Mouse (Mus musculus): ENCODE data around the gene Tmem82. TPM values are rescaled to one million over a fixed set of nuclear protein-coding genes. Genes with fewer than 3 reads are reported as not detected.
A peak's percentile ranks its signal among the peaks of the same experiment; 100 is the strongest.

The Tmem82 gene
- polyA plus RNA-seq, 1 experiment from 2014 or later = 0.74 TPM

- WGBS = 43% methylated on average over 1 of the region's 1 CpGs
- Histone ChIP-seq H3K27ac (no peak within 1 kb of the TSS), H3K4me2 (no peak within 1 kb of the TSS), H3K4me1 (0 out of 2 replicates have a peak, but pooled peaks cover 2% of the 10 kb centered on the region), H3K4me3 (no peak within 1 kb of the TSS), H3K9ac (no peak within 1 kb of the TSS), H3K27me3 (no peaks in the 10 kb centered on the region), H3K36me3 (peaks cover 38% of the 10 kb centered on the region), H3K9me3 (no peaks in the 10 kb centered on the region)
- no peak for ATAC-seq (ENCODE audit: insufficient number of reproducible peaks, insufficient read depth, low FRiP score, low TSS enrichment, low read depth)
Measured at GRCm38 (mm10) chr4:141623666-141624065, 5.2 kb upstream of the Tmem82 start, which contains the start of gene Slc25a34. Gene Slc25a34 (minus strand): TSS chr4:141623821.

GRCm38 (mm10) chr4:141623037-141623436 is 4.6 kb upstream of the Tmem82 start:
- H3K9me3 ChIP-seq = no peaks in the 10 kb centered on the region
- no peaks in the 10 kb centered on the region for H3K27me3 ChIP-seq
- peaks cover 32% of the 10 kb centered on the region for H3K36me3 ChIP-seq

GRCm38 (mm10) chr4:141622580-141622979 is 4.1 kb upstream of the Tmem82 start:
- Histone ChIP-seq H3K36me3 (peaks cover 27% of the 10 kb centered on the region), H3K9me3 (no peaks in the 10 kb centered on the region), H3K4me2 (no peak overlapping the region), H3K4me3 (no peak overlapping the region), H3K27ac (no peak overlapping the region), H3K27me3 (no peaks in the 10 kb centered on the region), H3K9ac (no peak overlapping the region), H3K4me1 (peaks cover 9% of the 10 kb centered on the region; the same call in 1 of the 2 replicates)
- WGBS = 82% methylated on average over 5 of the region's 5 CpGs
- ATAC-seq (ENCODE audit: insufficient number of reproducible peaks, insufficient read depth, low FRiP score, low TSS enrichment, low read depth) = no peak

More at GRCm38 (mm10) chr4:141623037-141623436, 4.6 kb upstream of the Tmem82 start:
- no peak overlapping the region for H3K27ac ChIP-seq
- H3K4me2 ChIP-seq = no peak overlapping the region
- H3K4me3 ChIP-seq = no peak overlapping the region
- 90% methylated on average over 11 of the region's 11 CpGs for WGBS
- no peak for ATAC-seq (ENCODE audit: insufficient number of reproducible peaks, insufficient read depth, low FRiP score, low TSS enrichment, low read depth)
- no peak overlapping the region for H3K9ac ChIP-seq
- H3K4me1 ChIP-seq = peaks cover 5% of the 10 kb centered on the region; the same call in 1 of the 2 replicates

GRCm38 (mm10) chr4:141622091-141622490 is 3.7 kb upstream of the Tmem82 start:
- Histone ChIP-seq H3K27me3 (no peaks in the 10 kb centered on the region), H3K36me3 (peaks cover 23% of the 10 kb centered on the region), H3K27ac (no peak overlapping the region), H3K9me3 (no peaks in the 10 kb centered on the region), H3K4me3 (no peak overlapping the region), H3K4me2 (no peak overlapping the region), H3K9ac (no peak overlapping the region), H3K4me1 (peaks cover 13% of the 10 kb centered on the region; the same call in 1 of the 2 replicates)
- WGBS = 80% methylated on average over 8 of the region's 8 CpGs
- no peak for ATAC-seq (ENCODE audit: insufficient number of reproducible peaks, insufficient read depth, low FRiP score, low TSS enrichment, low read depth)

- no peak overlapping the region for H3K4me2 ChIP-seq
- WGBS = 82% methylated on average over 8 of the region's 8 CpGs
- H3K4me1 ChIP-seq = peaks cover 13% of the 10 kb centered on the region; the same call in 1 of the 2 replicates
- no peak overlapping the region for H3K9ac ChIP-seq
- H3K27me3 ChIP-seq = no peaks in the 10 kb centered on the region
- H3K36me3 ChIP-seq = peaks cover 16% of the 10 kb centered on the region
- H3K27ac ChIP-seq = no peak overlapping the region
- no peak overlapping the region for H3K4me3 ChIP-seq
- no peak for ATAC-seq (ENCODE audit: insufficient number of reproducible peaks, insufficient read depth, low FRiP score, low TSS enrichment, low read depth)
- H3K9me3 ChIP-seq = no peaks in the 10 kb centered on the region
Measured at GRCm38 (mm10) chr4:141621297-141621696, 2.9 kb upstream of the Tmem82 start.

- 81% methylated on average over 9 of the region's 9 CpGs for WGBS
- Histone ChIP-seq H3K4me3 (no peak overlapping the region), H3K4me1 (peaks cover 13% of the 10 kb centered on the region; the same call in 1 of the 2 replicates), H3K27me3 (no peaks in the 10 kb centered on the region), H3K9me3 (no peaks in the 10 kb centered on the region), H3K36me3 (no peaks in the 10 kb centered on the region), H3K9ac (no peak overlapping the region), H3K27ac (no peak overlapping the region), H3K4me2 (no peak overlapping the region)
- ATAC-seq (ENCODE audit: insufficient number of reproducible peaks, insufficient read depth, low FRiP score, low TSS enrichment, low read depth) = no peak
Measured at GRCm38 (mm10) chr4:141619299-141619883, 958 bp upstream of the Tmem82 start.

GRCm38 (mm10) chr4:141617863-141618564 is 419 bp downstream of the Tmem82 start:
- WGBS = 16% methylated on average over 22 of the region's 22 CpGs
- Histone ChIP-seq H3K4me1 (peaks cover 13% of the 10 kb centered on the region; the same call in 1 of the 2 replicates), H3K9me3 (no peaks in the 10 kb centered on the region), H3K27ac (no peak overlapping the region), H3K36me3 (no peaks in the 10 kb centered on the region), H3K4me2 (peak overlapping the region; percentile 70), H3K9ac (peak overlapping the region; percentile 58), H3K27me3 (no peaks in the 10 kb centered on the region), H3K4me3 (peak overlapping the region; percentile 34)
- ATAC-seq (ENCODE audit: insufficient number of reproducible peaks, insufficient read depth, low FRiP score, low TSS enrichment, low read depth) = no peak

- Histone ChIP-seq H3K4me1 (peaks cover 13% of the 10 kb centered on the region; the same call in 1 of the 2 replicates), H3K4me2 (peak overlapping the region; percentile 70), H3K9ac (peak overlapping the region; percentile 58), H3K36me3 (no peaks in the 10 kb centered on the region), H3K27me3 (no peaks in the 10 kb centered on the region), H3K27ac (no peak overlapping the region), H3K9me3 (no peaks in the 10 kb centered on the region), H3K4me3 (peak overlapping the region; percentile 34)
- 7% methylated on average over 20 of the region's 20 CpGs for WGBS
- ATAC-seq (ENCODE audit: insufficient number of reproducible peaks, insufficient read depth, low FRiP score, low TSS enrichment, low read depth) = no peak
Measured at GRCm38 (mm10) chr4:141617299-141617698, 1.1 kb downstream of the Tmem82 start.

- no peaks in the 10 kb centered on the region for H3K36me3 ChIP-seq
- H3K9me3 ChIP-seq = no peaks in the 10 kb centered on the region
- H3K4me2 ChIP-seq = no peak overlapping the region
- H3K4me3 ChIP-seq = no peak overlapping the region
- no peaks in the 10 kb centered on the region for H3K27me3 ChIP-seq
- 72% methylated on average over 6 of the region's 6 CpGs for WGBS
- H3K9ac ChIP-seq = no peak overlapping the region
- ATAC-seq (ENCODE audit: insufficient number of reproducible peaks, insufficient read depth, low FRiP score, low TSS enrichment, low read depth) = no peak
- H3K27ac ChIP-seq = no peak overlapping the region
- peaks cover 17% of the 10 kb centered on the region; the same call in 1 of the 2 replicates for H3K4me1 ChIP-seq
Measured at GRCm38 (mm10) chr4:141616811-141617210, 1.6 kb downstream of the Tmem82 start.

GRCm38 (mm10) chr4:141614946-141615345 is 3.5 kb downstream of the Tmem82 start:
- 85% methylated on average over 14 of the region's 14 CpGs for WGBS
- no peak overlapping the region for H3K27ac ChIP-seq
- ATAC-seq (ENCODE audit: insufficient number of reproducible peaks, insufficient read depth, low FRiP score, low TSS enrichment, low read depth) = no peak

GRCm38 (mm10) chr4:141609538-141609937 is 8.9 kb downstream of the Tmem82 start:
- H3K27ac ChIP-seq = no peak overlapping the region
- H3K9ac ChIP-seq = peak overlapping the region; percentile 1; the same call in 1 of the 2 replicates
- no peak overlapping the region for H3K4me3 ChIP-seq
- H3K4me2 ChIP-seq = no peak overlapping the region
- no peaks in the 10 kb centered on the region for H3K36me3 ChIP-seq
- ATAC-seq (ENCODE audit: insufficient number of reproducible peaks, insufficient read depth, low FRiP score, low TSS enrichment, low read depth) = no peak
- WGBS = 63% methylated on average over 6 of the region's 6 CpGs
- H3K4me1 ChIP-seq = 0 out of 2 replicates have a peak, but pooled peaks cover 6% of the 10 kb centered on the region
- H3K9me3 ChIP-seq = no peaks in the 10 kb centered on the region
- H3K27me3 ChIP-seq = no peaks in the 10 kb centered on the region

More at GRCm38 (mm10) chr4:141614946-141615345, 3.5 kb downstream of the Tmem82 start:
- H3K9me3 ChIP-seq = no peaks in the 10 kb centered on the region
- no peak overlapping the region for H3K9ac ChIP-seq
- peaks cover 19% of the 10 kb centered on the region; the same call in 1 of the 2 replicates for H3K4me1 ChIP-seq
- H3K4me2 ChIP-seq = no peak overlapping the region
- no peaks in the 10 kb centered on the region for H3K27me3 ChIP-seq
- H3K36me3 ChIP-seq = no peaks in the 10 kb centered on the region
- H3K4me3 ChIP-seq = no peak overlapping the region
